Mouse (Mus musculus): ENCODE measurements around the gene Ufc1. TPM values are rescaled to one million over a fixed set of nuclear protein-coding genes. Genes with fewer than 3 reads are reported as not detected.
A peak's percentile ranks its signal among the peaks of the same experiment; 100 is the strongest.
"Not testable (repeated sequence)": the region's sequence is repeated elsewhere in the genome, so short reads cannot be mapped to it uniquely, and the experiment has no call there.

Gene Ufc1
- polyA plus RNA-seq, 1 experiment from 2014 or later = 125 TPM

DNA sequence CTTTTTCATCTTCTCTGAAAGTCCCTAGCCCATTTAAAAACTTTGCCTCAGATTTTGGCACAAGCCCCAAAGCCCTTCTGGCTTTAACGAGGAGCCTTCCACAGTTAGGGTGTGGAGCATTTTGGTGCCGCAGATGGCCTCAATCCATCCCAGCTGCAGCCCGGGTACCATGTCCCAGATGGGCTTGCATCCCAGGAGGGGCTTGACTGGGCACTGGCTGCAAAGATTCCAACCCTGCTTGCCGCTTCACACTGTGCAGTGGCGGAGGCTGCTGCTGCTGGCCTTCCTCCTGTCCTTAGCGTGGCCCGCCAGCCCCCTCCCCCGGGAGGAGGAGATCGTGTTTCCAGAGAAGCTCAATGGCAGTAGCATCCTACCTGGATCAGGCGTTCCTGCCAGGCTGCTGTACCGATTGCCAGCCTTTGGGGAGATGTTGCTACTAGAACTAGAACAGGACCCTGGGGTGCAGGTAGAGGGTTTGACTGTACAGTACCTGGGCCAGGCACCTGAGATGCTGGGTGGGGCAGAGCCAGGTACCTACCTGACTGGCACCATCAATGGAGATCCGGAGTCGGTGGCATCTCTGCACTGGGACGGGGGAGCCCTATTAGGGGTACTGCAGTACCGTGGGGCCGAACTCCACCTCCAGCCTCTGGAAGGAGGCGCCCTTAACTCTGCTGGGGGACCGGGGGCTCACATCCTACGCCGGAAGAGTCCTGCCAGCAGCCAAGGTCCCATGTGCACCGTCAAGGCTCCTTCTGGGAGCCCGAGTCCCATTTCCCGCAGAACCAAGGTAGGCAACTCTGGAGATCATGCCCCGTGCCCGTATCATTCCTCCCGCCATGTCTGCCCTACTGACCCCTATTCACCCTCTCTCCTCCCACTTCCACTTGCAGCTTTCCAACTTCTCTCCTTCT, 43.9 kb downstream of the Ufc1 start, which contains the start of gene Ndufs2:
Ndufs2 (minus strand) TSS at position 709 of the 914 bp plus-strand sequence.
- Histone ChIP-seq H3K4me3 (peak within 1 kb of the TSS; percentile 31), H3K27ac (peak within 1 kb of the TSS; percentile 60), H3K27me3 (no peaks in the 10 kb centered on the region), H3K9ac (peak within 1 kb of the TSS; percentile 65), H3K4me1 (replicated peaks) (peaks cover 55% of the 10 kb centered on the region), H3K4me2 (peak within 1 kb of the TSS; percentile 52), H3K9me3 (no peaks in the 10 kb centered on the region), H3K36me3 (no peaks in the 10 kb centered on the region)
- ATAC-seq (ENCODE audit: low FRiP score) = no peak
- 9% methylated on average over 26 of the region's 26 CpGs for WGBS

DNA sequence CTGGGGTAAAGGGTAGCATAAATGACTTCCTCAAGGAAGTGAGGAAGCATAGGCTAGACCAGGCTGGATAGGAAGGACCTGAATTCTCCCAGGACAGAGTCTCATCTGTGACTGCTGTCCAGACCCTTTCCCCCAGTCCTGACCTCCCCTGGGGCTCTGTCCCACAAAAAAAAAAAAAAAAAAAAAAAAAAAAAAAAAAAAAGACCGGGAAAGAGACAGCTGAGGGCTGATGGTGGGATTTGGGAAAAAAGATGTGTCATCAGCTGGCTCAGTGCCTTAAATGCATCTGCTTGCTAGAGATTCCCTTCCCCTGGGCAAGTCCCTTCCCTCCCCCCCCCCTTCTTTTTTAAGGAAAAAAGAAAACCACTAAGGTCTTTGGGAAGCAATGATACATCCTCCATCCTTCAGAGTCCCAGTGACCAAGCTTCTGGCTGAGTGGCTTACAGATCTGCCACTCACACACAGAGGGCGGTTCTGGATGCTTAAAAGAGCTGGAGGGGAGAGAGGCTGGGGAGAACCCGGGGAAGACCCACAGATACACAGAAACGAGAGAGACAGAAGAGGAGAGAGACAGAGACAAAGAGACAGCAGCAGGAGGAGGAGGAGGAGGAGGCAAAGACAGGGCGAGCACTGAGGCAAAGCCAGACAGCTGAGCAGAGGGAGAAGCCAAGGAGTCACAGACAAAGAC, 44.8 kb downstream of the Ufc1 start, which contains the start of gene Adamts4:
Adamts4 (plus strand) TSS at position 509 of the 688 bp plus-strand sequence.
- peak within 1 kb of the TSS; percentile 52 for H3K4me2 ChIP-seq
- peak within 1 kb of the TSS; percentile 31 for H3K4me3 ChIP-seq
- ATAC-seq (ENCODE audit: low FRiP score) = no peak
- H3K36me3 ChIP-seq = peaks cover 3% of the 10 kb centered on the region; the same call in 1 of the 2 replicates
- WGBS = 7% methylated on average over 5 of the region's 5 CpGs
- H3K27ac ChIP-seq = peak within 1 kb of the TSS; percentile 60
- H3K27me3 ChIP-seq = no peaks in the 10 kb centered on the region
- peak within 1 kb of the TSS; percentile 65 for H3K9ac ChIP-seq
- H3K9me3 ChIP-seq = no peaks in the 10 kb centered on the region
- peaks cover 61% of the 10 kb centered on the region for H3K4me1 ChIP-seq (replicated peaks)

DNA sequence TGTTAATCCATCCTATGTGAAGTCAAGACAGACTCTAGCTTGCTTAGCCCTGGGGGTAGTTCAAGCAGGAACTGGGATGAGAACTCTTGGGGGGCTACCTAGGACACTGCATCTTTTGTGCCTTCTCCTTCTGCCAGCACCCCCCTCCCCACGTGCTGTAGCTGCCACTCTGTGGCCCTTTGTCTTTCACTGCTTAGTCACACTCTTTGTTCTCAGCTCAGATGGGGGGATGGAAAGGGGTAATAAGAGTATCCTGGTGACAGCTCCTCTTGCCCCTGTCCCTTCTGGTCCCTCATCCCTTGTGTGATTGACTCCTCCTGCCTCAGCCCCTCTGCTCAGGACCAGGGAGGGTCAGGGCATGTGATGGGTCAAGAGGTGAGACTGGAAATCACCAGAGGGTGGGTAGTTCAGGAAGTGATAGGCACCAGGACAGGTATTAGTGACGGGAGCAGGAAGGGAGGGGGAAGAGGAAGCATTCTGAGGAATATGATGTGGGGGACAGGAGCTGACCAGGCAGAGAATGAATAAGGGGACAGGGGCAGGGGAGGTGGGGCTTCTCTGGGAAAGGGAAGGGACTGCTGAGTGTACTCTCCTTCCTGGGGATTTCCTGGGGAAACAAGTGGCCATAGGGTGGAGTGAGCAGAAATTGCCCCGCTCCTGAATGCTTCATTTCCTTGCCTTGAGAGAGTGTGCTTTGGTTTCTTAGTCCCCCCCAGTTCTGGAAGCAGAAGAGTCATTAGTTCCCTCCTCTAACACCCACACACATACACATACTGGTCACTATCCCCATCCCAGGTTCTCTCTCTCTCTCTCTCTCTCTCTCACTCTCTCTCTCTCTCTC, 46.2 kb downstream of the Ufc1 start:
- Histone ChIP-seq H3K4me2 (no peak overlapping the region), H3K9me3 (no peaks in the 10 kb centered on the region), H3K27me3 (no peaks in the 10 kb centered on the region), H3K27ac (peak overlapping the region; percentile 81), H3K4me3 (no peak overlapping the region), H3K4me1 (replicated peaks) (peaks cover 63% of the 10 kb centered on the region), H3K9ac (no peak overlapping the region), H3K36me3 (peaks cover 11% of the 10 kb centered on the region)
- no peak for ATAC-seq (ENCODE audit: low FRiP score)
- WGBS = 33% methylated on average over 3 of the region's 3 CpGs

DNA sequence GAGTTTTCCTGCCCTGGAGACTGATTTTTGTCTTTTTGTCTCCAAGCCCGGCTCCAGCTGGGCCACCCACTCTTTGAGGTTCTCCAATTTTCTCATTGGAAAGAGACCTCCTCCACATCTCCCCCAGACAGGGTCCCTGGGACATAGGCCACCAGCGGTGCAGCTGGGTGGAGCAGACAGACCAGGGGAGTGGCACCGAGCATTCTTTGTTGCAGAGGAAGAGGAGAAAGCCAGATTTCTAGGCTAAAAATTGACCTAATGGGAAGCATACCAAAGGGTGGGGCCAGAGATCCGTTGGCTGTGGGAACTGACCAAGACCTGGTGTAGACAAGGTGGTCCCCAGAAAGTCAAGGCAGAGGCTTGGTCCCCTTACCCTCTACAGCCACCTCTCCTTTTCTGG, 46.9 kb downstream of the Ufc1 start:
- Histone ChIP-seq H3K4me1 (replicated peaks) (peaks cover 63% of the 10 kb centered on the region), H3K27me3 (no peaks in the 10 kb centered on the region), H3K27ac (peak overlapping the region; percentile 81), H3K4me2 (peak overlapping the region; percentile 65), H3K36me3 (peaks cover 18% of the 10 kb centered on the region), H3K9ac (0 out of 2 replicates have a peak overlapping the region, but pooled peaks have one; percentile 62), H3K4me3 (peak overlapping the region; percentile 72), H3K9me3 (no peaks in the 10 kb centered on the region)
- 25% methylated on average over 4 of the region's 4 CpGs for WGBS
- ATAC-seq (ENCODE audit: low FRiP score) = no peak

DNA sequence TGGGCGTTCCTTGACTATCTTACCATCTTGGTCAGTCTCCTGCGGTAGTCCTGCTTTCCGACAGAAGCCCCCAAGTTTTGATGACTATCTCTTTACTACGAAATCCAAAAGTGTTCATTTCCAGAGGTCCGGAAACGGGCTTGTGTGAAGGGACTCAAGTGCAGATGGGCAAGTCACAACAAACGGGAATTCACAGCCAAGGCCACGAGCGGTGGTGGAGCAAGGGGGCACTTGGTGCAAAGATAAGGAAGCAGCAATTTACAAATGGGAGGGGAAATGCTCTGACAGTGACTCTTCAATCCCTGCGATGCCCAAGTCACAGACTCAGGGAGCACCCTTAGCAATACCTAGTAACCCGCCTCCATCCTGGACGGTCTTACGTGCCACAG, 47.4 kb downstream of the Ufc1 start:
- Histone ChIP-seq H3K4me3 (peak overlapping the region; percentile 72), H3K9me3 (no peaks in the 10 kb centered on the region), H3K27me3 (no peaks in the 10 kb centered on the region), H3K9ac (peak overlapping the region; percentile 62), H3K4me1 (replicated peaks) (peaks cover 59% of the 10 kb centered on the region), H3K27ac (peak overlapping the region; percentile 81), H3K36me3 (peaks cover 23% of the 10 kb centered on the region), H3K4me2 (peak overlapping the region; percentile 65)
- 14% methylated on average over 13 of the region's 13 CpGs for WGBS
- peak; percentile 4 for ATAC-seq (ENCODE audit: low FRiP score)

DNA sequence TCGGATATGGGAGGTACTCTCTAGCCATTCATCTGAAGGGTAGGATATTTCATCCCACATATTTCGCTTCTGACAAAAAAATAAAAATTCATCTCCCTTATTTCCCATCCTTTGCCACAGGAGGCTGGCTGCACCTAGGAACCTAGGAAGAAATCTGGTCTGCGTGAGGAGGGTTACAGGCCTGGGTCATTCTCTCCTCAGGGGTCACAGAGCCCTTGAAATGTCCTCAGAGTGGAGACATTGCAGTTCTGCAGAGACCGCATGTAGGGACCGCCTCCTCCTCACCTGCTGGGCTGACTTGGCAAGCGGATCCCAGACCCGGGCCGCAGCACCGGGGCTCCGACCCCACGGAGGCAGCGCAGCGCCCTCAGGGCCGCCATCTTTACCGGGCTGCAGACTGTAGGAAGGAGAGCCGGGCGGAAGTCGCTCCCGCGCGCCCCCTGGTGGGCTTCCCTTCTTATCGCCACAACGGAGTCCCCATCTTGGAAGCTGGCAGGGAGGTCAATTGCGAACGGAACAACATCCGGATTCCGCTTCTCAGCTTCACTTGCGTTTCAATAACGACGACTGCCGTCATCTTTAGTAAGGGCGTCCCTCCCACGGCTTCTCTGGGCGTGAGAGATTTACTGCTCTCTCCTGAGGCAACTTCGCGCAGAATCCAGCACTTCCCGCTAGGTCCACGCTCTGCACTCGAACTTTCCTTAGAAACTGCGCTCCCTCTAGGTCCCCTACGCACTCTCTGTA, 47.9 kb downstream of the Ufc1 start:
- Histone ChIP-seq H3K4me3 (peak overlapping the region; percentile 72), H3K36me3 (peaks cover 28% of the 10 kb centered on the region), H3K4me2 (peak overlapping the region; percentile 77), H3K9me3 (no peaks in the 10 kb centered on the region), H3K27me3 (no peaks in the 10 kb centered on the region), H3K27ac (peak overlapping the region; percentile 81), H3K9ac (peak overlapping the region; percentile 96), H3K4me1 (replicated peaks) (peaks cover 53% of the 10 kb centered on the region)
- WGBS = under 1% methylated on average over 41 of the region's 41 CpGs
- ATAC-seq (ENCODE audit: low FRiP score) = peak; percentile 93

DNA sequence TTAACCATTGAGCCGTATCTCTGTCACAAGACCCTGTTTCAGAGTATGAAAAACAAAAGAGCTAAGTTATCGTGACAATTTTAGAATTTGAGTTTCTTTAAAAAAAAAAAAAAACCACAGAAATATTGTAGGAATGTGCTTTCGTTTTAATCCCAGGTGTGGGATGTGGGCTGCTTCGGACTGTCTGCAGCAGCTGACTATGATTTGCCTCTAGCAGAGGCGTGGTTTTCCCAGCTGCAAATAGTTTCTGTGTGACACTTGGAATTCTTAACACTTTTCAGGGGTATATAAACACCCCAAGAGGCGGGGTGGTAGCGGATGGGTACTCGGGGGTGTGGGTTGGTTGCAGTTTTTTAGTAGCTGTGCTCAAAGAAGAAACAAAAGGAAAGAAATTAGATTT, 49.5 kb downstream of the Ufc1 start:
- H3K9me3 ChIP-seq = no peaks in the 10 kb centered on the region

DNA sequence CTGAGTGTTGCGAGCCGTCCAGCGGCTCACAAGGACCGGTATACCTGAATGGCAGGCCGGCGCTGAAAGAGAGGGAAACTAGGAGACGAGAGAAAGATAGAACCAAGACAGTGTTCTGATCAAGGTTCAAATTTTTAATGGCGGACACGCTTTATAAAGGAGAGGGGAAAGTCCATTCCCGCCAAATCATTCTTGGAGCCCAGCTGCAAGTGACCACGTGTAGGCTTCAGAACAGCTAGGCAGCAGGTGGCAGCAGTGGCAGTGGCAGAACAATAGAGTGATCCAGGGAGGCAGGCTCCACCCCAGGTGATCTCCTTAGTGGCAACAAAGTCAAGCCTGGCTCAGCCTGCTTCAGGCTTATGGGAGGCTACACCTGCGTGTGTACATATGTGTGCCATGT, 52.9 kb downstream of the Ufc1 start:
- H3K27me3 ChIP-seq; H3K9ac ChIP-seq; H3K4me3 ChIP-seq; H3K9me3 ChIP-seq; H3K27ac ChIP-seq; H3K4me2 ChIP-seq; ATAC-seq (ENCODE audit: low FRiP score): not testable (repeated sequence)
- WGBS = 84% methylated on average over 12 of the region's 12 CpGs
- peaks cover 15% of the 10 kb centered on the region for H3K4me1 ChIP-seq (replicated peaks)
- peaks cover 76% of the 10 kb centered on the region for H3K36me3 ChIP-seq

More for the DNA sequence above, 49.5 kb downstream of the Ufc1 start:
- no peak for ATAC-seq (ENCODE audit: low FRiP score)
- Histone ChIP-seq H3K4me2 (no peak overlapping the region), H3K27me3 (no peaks in the 10 kb centered on the region), H3K9ac (no peak overlapping the region), H3K4me3 (no peak overlapping the region), H3K4me1 (replicated peaks) (peaks cover 38% of the 10 kb centered on the region), H3K36me3 (peaks cover 43% of the 10 kb centered on the region), H3K27ac (no peak overlapping the region)
- WGBS = 95% methylated on average over 8 of the region's 8 CpGs

DNA sequence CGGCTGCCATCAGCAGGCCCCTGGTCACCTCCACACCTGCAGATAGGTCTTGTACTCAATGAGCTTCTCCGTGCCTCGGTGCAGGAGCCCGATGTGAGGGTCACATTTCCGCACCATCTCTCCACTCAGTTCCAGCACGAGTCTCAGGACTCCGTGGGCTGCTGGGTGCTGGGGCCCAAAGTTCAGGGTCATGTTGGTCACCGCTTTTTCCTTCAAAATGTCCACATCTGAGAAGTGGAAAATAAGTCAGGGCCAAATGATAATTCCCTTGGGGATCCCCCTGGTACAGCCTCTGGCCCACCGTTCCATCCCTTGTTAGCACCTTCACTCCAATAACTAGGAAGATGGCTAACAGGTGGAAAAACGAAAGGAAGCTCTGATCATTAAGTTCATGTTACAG, 53.9 kb downstream of the Ufc1 start:
- WGBS = 94% methylated on average over 10 of the region's 10 CpGs
- Histone ChIP-seq H3K9me3 (no peaks in the 10 kb centered on the region), H3K36me3 (peaks cover 86% of the 10 kb centered on the region), H3K9ac (no peak overlapping the region), H3K27ac (no peak overlapping the region), H3K4me1 (replicated peaks) (peaks cover 8% of the 10 kb centered on the region), H3K27me3 (no peaks in the 10 kb centered on the region), H3K4me3 (no peak overlapping the region), H3K4me2 (no peak overlapping the region)
- no peak for ATAC-seq (ENCODE audit: low FRiP score)

DNA sequence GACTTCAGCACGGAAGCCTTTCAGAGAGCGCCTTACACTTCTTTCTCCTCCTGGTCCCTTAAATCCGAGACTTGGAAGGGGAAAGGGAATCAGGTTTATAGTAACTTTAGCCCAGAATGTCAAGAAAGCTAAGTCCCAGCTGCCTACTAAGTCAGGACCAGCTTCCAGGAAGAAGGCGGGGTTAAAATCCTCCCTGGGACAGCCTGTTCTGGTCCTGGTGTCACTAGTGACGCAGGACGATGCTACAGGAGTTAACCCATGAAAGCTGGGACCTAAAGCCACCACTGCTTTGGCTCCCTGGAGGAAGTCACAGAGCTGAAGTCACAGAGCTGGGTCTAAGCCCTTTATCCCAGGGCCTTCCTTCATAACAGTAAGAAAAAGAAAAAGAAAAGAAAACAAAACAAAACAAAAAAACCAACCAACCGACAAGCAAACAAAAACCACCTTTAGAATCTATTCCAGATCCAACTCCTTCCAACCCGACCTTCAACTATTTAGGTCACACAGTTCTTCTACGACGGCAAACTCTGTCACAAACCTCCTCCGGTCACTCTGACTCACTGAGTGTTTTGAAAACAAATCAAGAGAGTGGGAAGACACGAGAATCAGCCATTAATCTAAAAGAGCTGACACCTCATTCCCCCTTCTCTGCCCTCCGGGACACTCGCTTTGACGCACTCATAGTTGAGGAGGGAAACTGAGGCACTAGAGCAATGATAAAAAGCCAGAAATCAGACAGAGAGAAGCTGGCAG, 54.7 kb downstream of the Ufc1 start:
- H3K4me2 ChIP-seq = no peak overlapping the region
- H3K4me1 ChIP-seq (replicated peaks) = 0 out of 2 replicates have a peak, but pooled peaks cover 3% of the 10 kb centered on the region
- no peak overlapping the region for H3K27ac ChIP-seq
- H3K4me3 ChIP-seq = no peak overlapping the region
- no peak for ATAC-seq (ENCODE audit: low FRiP score)
- H3K27me3 ChIP-seq = no peaks in the 10 kb centered on the region
- H3K9ac ChIP-seq = no peak overlapping the region
- WGBS = 74% methylated on average over 15 of the region's 15 CpGs
- no peaks in the 10 kb centered on the region for H3K9me3 ChIP-seq
- peaks cover 92% of the 10 kb centered on the region for H3K36me3 ChIP-seq
